Mouse (Mus musculus) neural tube, embryonic 11.5 days (tissue): ENCODE measurements around the gene Bricd5. TPM values are rescaled to one million over a fixed set of nuclear protein-coding genes. Genes with fewer than 3 reads are reported as not detected.
"Not testable (repeated sequence)": the region's sequence is repeated elsewhere in the genome, so short reads cannot be mapped to it uniquely, and the experiment has no call there.

Source experiments
- ATAC-seq: fragments of 200-750 bp; cut with Nextera tagmentation; 2 replicates; pipeline ENCODE4 v1.8.0; 2017; ENCODE audit warnings: moderate number of reproducible peaks, mild to moderate bottlenecking, moderate TSS enrichment, moderate library complexity; ENCODE audit not compliant: insufficient read depth, low FRiP score, low TSS enrichment
- DNase-seq: peaks from one replicate; pipeline ENCODE4 v3.0.0-alpha.2; 2015; ENCODE audit warnings: low spot score
- H3K27ac ChIP-seq: fragments of 300-500 bp; sonication (generic); 2 replicates; pipeline ENCODE4 v1.5.1; 2014; ENCODE audit warnings: low read depth, mild to moderate bottlenecking, low read length
- H3K27me3 ChIP-seq: fragments of 300-500 bp; sonication (generic); 2 replicates; pipeline ENCODE4 v1.6.1; 2014; ENCODE audit warnings: mild to moderate bottlenecking, low read length, mixed read lengths; ENCODE audit not compliant: control insufficient read depth, insufficient read depth
- H3K36me3 ChIP-seq: fragments of 300-500 bp; sonication (generic); 2 replicates; pipeline ENCODE4 v1.6.1; 2014; ENCODE audit warnings: mild to moderate bottlenecking, low read length, moderate library complexity, mixed read lengths; ENCODE audit not compliant: control insufficient read depth, insufficient read depth
- H3K4me1 ChIP-seq: fragments of 300-500 bp; sonication (generic); 2 replicates; pipeline ENCODE4 v1.6.1; 2014; ENCODE audit warnings: low read length, mixed read lengths; ENCODE audit not compliant: control insufficient read depth, insufficient read depth
- H3K4me2 ChIP-seq: fragments of 300-500 bp; sonication (generic); 2 replicates; pipeline ENCODE4 v1.6.1; 2014; ENCODE audit warnings: low read depth, mild to moderate bottlenecking, moderate library complexity
- H3K4me3 ChIP-seq: fragments of 300-500 bp; sonication (generic); 2 replicates; pipeline ENCODE4 v1.5.1; 2014; ENCODE audit warnings: low read depth, low read length
- H3K9ac ChIP-seq: fragments of 300-500 bp; sonication (generic); 2 replicates; pipeline ENCODE4 v1.6.1; 2014; ENCODE audit warnings: mild to moderate bottlenecking, low read length
- H3K9me3 ChIP-seq: fragments of 300-500 bp; sonication (generic); 2 replicates; pipeline ENCODE4 v1.6.1; 2016; ENCODE audit warnings: low read length; ENCODE audit not compliant: control insufficient read depth
- WGBS: fragments of 180-500 bp; shearing (Covaris S2); extraction: QIAGEN DNeasy Blood & Tissue Kit; methylation state at CpG from one replicate; pipeline ENCODE4 v1.1.7; 2014; 5-methylcytosine and 5-hydroxymethylcytosine counted together
- polyA plus RNA-seq: library from polyadenylated mRNA; unstranded; fragments of >200 nt; fragmentation: Nextera tagmentation; extraction: Ambion mirVana; gene quantifications from 2 replicates; pipeline ENCODE4 v1.2.1, GENCODE M21; 2014

The Bricd5 gene
- polyA plus RNA-seq, 1 experiment from 2014 or later, result 0.33 TPM

DNA sequence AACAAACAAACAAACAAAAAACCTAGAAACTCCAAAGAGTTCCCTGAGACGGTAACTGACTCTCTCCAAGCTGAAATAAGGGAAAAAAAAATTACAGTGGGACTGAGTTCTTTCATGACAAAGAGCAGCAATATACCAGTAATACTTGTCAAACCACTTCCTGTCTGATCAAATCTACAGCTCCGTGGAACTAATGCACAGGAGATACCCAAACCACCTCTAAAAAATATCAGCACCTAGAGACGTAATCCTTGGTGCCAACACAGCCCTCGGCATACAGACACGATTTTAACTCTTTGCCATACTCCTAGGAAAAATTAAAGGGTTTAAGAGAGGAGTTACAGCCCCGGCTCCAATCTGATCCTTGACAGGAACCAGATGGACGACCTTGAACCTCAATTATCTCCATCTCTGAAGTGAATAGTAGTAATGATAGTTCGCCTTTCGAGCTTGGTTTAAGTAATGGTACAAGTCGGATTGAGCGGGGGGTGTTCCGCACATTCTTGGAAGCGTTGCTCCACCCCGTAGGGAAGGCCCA is 19.4 kb upstream of the Bricd5 start:
- H3K27ac ChIP-seq, result peak overlapping the region; percentile 91
- peaks cover 7% of the 10 kb centered on the region; the same call in 1 of the 2 replicates for H3K4me1 ChIP-seq
- no peak for DNase-seq
- no peak for ATAC-seq
- WGBS, result 14% methylated on average over 14 of the region's 14 CpGs
- no peaks in the 10 kb centered on the region for H3K27me3 ChIP-seq
- H3K4me3 ChIP-seq, result peak overlapping the region; percentile 87
- H3K4me2 ChIP-seq, result peak overlapping the region; percentile 83
- H3K36me3 ChIP-seq, result peaks cover 7% of the 10 kb centered on the region
- no peaks in the 10 kb centered on the region for H3K9me3 ChIP-seq
- peak overlapping the region; percentile 93 for H3K9ac ChIP-seq

DNA sequence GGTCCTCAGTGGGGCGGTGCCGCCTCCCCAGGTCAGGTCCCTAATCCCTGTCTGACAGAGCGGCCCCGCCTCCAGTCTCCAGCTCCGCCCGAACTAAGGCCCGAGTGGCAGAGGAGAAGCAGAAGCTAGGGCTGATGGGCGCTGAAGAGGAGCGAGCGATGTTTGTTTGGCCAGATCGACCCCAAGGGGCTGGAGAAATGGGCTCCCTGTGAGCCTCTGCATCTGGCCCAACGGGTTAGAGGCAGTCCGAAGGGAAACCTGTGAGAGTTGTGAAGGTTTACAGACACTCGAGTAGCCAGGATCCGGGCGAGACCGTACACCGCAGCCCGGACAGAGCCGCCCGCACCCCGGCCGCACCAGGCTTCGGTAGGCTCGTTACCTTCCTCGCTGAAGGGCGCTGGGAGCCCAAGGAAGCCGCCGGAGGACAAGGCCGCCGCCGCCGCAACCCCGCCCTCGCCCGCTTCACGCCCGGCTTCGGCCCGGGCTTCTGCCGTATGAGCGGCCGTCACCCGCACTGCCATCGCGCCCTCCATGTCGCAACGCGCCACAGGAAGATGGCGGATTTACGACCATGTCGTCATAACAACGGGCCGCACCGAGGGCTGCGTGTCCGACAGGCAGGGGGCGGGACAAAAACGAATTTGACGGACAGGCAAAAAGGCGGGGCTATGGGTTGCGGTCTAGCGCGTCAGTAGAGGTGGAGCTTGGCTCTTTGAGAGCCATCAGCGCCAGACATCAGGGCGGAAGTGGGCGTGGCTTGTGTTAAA is 18.7 kb upstream of the Bricd5 start:
- Histone ChIP-seq H3K27me3 (no peaks in the 10 kb centered on the region), H3K4me2 (peak overlapping the region; percentile 83), H3K4me3 (peak overlapping the region; percentile 87), H3K36me3 (peaks cover 3% of the 10 kb centered on the region), H3K9me3 (no peaks in the 10 kb centered on the region), H3K27ac (peak overlapping the region; percentile 91), H3K4me1 (peaks cover 7% of the 10 kb centered on the region; the same call in 1 of the 2 replicates), H3K9ac (peak overlapping the region; percentile 93)
- peak; percentile 96 for ATAC-seq
- DNase-seq, result peak; percentile 98
- WGBS, result under 1% methylated on average over 67 of the region's 67 CpGs

DNA sequence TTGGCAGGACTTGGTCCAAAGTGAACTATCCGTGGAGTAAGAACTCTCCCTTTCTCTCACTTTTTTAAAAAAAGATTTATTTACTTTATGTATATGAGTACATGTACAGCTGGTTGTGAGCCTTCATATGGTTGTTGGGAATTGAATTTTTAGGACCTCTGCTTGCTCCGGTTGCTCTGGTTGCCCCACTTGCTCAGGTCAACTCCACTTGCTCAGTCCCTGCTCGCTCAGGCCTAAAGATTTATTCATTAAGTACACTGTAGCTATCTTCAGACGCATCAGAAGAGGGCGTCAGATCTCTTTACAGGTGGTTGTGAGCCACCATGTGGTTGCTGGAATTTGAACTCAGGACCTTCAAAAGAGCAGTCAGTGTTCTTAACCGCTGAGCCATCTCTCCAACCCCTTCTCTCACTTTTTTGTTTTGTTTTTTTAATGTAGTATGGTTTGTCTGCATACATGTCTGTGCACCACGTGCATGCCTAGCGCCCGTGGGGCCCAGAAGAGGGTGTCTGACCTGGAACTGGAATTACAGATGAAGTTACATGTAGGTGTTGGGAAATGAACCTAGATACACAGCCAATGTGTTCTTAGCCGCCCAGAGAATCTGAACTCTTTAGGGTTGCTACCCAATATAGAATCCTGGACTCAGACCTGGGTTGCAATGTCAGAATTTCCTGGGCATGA is 18.0 kb upstream of the Bricd5 start:
- not testable (repeated sequence) for H3K9ac ChIP-seq, H3K4me1 ChIP-seq, ATAC-seq, H3K36me3 ChIP-seq, H3K4me2 ChIP-seq, H3K27ac ChIP-seq, DNase-seq, H3K9me3 ChIP-seq, H3K27me3 ChIP-seq
- peak overlapping the region; percentile 87; the same call in 1 of the 2 replicates for H3K4me3 ChIP-seq
- 54% methylated on average over 10 of the region's 10 CpGs for WGBS

DNA sequence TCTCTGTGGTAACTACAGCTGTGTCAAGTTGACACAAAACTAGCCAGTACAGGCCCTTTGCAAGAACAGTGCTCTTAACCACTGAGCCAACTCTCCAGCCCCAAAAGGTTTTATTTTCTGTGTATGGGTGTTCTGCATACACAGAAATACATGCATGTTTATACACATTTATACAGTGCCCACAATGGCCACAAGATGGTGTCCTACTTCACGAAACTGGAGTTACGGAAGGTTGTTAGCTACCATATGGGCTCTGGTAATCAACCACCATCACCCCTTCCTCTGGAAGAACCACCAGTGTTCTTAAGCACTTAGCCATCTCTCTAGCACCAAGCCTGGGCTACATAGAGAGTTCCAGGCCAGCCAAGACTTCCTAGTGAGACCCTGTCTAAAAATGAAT is 12.1 kb upstream of the Bricd5 start:
- Histone ChIP-seq H3K27me3 (no peaks in the 10 kb centered on the region), H3K9me3 (no peaks in the 10 kb centered on the region), H3K9ac (no peak overlapping the region), H3K4me1 (no peaks in the 10 kb centered on the region), H3K4me2 (no peak overlapping the region), H3K27ac (no peak overlapping the region), H3K36me3 (no peaks in the 10 kb centered on the region), H3K4me3 (no peak overlapping the region)
- DNase-seq (no peak), ATAC-seq (no peak)
- 67% methylated on average over 2 of the region's 2 CpGs for WGBS

DNA sequence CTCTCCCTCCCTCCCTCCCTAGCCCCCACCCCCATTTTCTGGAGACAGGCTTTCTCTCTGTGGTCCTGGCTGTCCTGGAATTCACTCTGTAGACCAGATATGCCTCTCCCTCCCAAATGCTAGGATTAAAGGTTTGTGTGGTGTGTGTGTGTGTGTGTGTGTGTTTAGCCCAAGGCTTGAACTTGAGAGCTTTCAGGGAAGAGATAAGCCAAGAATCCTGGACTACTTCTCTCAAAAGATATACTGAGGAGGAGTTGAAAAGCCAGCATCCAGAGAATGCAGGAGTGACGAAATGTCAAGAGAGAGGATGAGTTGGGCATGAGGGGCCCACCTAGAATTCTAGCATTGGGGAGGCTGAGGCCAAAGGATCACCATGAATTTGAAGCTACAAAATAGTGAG is 10.8 kb upstream of the Bricd5 start:
- H3K36me3 ChIP-seq, result no peaks in the 10 kb centered on the region
- no peak overlapping the region for H3K9ac ChIP-seq
- DNase-seq (no peak), ATAC-seq (no peak)
- H3K9me3 ChIP-seq, result no peaks in the 10 kb centered on the region
- no peak overlapping the region for H3K27ac ChIP-seq
- WGBS, result 95% methylated on average over 1 of the region's 1 CpGs
- no peak overlapping the region for H3K4me3 ChIP-seq
- H3K4me2 ChIP-seq, result no peak overlapping the region
- no peaks in the 10 kb centered on the region for H3K4me1 ChIP-seq
- no peaks in the 10 kb centered on the region for H3K27me3 ChIP-seq

DNA sequence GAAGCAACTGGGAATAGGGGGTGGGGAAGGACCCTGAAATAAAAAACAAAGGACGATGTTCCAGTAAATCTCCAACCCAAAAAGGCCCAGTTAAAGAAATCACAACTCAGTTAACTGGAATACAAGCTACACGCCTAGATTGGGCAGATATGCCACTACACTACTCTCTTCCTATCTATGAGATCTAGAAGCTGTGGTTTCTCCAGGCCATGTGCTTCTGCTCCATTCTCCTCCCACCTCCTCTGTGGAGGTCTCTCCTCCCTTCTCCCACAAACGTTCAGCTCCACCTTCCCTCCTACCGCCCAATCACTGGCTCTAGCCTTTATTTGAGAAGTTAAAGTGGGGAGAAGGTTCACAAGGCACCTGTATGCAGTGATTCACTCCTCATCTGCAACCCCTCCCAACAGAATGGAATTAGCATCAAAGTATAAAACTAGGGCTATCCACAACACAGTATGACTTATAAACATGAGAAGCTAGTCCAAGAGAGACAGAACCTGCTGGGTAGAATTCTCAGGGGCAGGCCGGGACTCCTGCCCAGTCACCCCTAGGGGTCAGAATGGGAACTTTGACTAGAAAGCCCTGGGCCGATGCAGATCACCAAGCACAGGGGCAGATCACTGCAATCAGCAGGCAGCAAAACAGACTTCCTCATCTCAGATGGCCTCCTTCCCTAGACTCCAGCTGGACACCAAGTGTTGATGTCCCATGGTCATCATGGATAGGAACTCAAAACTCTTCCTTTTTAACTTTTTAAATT is 10.1 kb upstream of the Bricd5 start:
- H3K4me1 ChIP-seq, result no peaks in the 10 kb centered on the region
- no peak for DNase-seq
- no peak overlapping the region for H3K9ac ChIP-seq
- H3K4me3 ChIP-seq, result no peak overlapping the region
- no peak overlapping the region for H3K4me2 ChIP-seq
- WGBS, result 63% methylated on average over 6 of the region's 6 CpGs
- H3K27me3 ChIP-seq, result no peaks in the 10 kb centered on the region
- ATAC-seq, result no peak
- no peaks in the 10 kb centered on the region for H3K36me3 ChIP-seq
- H3K27ac ChIP-seq, result no peak overlapping the region
- H3K9me3 ChIP-seq, result no peaks in the 10 kb centered on the region

DNA sequence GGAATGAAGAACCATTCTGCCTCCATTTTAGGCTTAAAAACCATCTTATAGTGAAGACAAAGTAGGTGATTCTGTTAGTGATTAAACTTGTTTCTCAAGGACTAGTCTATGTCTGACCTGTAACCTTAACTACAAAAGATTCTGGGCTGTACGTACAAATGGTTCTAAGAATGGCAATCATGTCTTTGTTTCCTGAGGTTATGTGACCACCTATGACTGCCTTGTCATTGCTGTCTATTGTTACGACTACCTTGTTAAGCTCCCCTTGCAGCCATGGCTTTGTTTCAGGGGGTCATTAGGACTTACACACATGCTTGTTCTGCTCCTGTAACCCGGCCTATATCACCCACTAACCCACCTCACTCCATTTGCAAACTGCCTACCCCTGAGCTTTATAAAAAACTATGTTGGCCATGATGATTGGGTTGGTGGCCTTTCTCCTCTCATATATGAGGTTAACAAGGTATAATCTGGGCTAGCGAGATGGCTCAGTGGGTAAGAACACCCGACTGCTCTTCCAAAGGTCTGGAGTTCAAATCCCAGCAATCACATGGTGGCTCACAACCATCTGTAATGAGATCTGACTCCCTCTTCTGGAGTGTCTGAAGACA is 4.9 kb upstream of the Bricd5 start:
- Histone ChIP-seq H3K27ac (no peak overlapping the region), H3K4me3 (no peak overlapping the region), H3K9ac (no peak overlapping the region), H3K27me3 (no peaks in the 10 kb centered on the region), H3K9me3 (no peaks in the 10 kb centered on the region), H3K36me3 (no peaks in the 10 kb centered on the region), H3K4me2 (no peak overlapping the region), H3K4me1 (peaks cover 16% of the 10 kb centered on the region)
- ATAC-seq (no peak), DNase-seq (no peak)
- WGBS, result 84% methylated on average over 5 of the region's 5 CpGs

DNA sequence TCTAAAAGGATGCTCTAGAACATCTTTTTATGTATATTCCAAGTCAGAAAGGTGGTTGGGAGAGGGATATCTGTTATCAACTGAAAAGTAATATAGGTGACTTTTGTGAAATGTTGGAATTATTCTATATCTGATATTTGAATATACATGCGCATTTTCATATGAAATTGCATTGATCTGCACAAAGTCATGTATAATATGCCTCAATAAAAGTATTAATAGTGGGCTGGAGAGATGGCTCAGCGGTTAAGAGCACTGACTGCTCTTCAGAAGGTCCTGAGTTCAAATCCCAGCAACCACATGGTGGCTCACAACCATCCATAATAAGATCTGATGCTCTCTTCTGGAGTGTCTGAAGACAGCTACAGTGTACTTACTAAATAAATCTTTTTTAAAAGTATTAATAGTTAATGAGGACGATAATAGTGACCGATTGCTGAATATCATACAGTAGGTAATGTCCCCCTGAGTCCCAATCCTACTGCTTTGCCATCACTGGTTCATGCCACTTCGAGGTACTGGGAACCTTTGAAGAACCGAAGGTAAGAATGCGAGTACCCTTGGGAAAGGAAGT is 4.3 kb upstream of the Bricd5 start:
- Histone ChIP-seq H3K9me3 (no peaks in the 10 kb centered on the region), H3K4me2 (peak overlapping the region; percentile 98), H3K27me3 (no peaks in the 10 kb centered on the region), H3K4me3 (peak overlapping the region; percentile 78), H3K9ac (peak overlapping the region; percentile 85), H3K4me1 (peaks cover 16% of the 10 kb centered on the region), H3K36me3 (peaks cover 2% of the 10 kb centered on the region; the same call in 1 of the 2 replicates), H3K27ac (peak overlapping the region; percentile 61)
- DNase-seq, result no peak
- ATAC-seq, result no peak; the same call in 1 of the 2 replicates
- WGBS, result 17% methylated on average over 7 of the region's 7 CpGs
